In the genomic region with DNA sequence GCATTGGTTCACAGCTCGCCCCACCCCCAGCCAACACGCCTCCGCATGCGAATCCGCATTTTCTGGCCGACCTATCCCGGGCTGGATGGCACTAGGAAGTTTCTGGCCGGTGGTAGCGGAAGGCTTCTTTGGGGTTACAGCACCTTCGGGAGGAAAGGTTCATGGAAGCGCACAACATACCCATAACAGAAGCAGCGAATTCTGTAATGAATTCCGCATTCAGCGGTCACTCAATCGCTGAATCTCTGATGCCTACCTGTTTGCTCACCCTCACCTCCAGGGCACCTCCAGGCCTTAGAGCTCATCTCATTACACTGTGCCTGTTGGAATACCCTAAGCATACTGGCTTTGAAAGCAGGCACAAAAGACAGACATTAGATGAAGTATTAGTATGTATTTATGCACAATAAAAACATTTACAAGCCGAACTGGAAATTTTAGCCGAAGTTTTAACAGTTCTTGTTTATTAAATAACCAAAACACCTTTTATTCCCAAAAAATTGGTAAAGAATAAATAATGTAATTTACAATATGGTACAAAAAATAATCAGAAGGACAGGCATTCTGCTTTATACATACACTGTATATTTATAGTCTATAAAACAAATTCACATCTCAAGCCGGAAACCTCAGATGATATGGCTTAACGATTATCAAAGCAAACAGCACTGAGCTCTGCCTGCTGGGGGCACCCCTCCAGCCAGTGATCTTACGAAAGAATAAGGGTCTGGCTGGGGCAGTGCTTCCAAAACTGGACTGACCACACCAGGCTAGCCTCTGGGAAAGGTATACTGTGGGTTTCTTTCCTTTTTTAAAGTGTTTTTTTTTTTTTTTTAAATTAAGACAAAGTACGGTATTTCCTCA, we compare ENCODE assay signal across 8 mouse cellular contexts. TPM values are rescaled to one million over a fixed set of nuclear protein-coding genes. Genes with fewer than 3 reads are reported as not detected.
DNase-seq lines count a peak whose midpoint lies in the region; ATAC-seq and TF ChIP-seq lines count a peak whose summit lies in the region.

No protein-coding gene starts in this region.

- 18% methylated on average over 21 of the region's 21 CpGs for WGBS in neural tube, embryonic 11.5 days
- WGBS in embryonic facial prominence, embryonic 12.5 days = 16% methylated on average over 21 of the region's 21 CpGs
- WGBS in intestine, postnatal 0 days = 11% methylated on average over 21 of the region's 21 CpGs
- WGBS in neural tube, embryonic 12.5 days = 17% methylated on average over 21 of the region's 21 CpGs

- H3K27me3 ChIP-seq in neural tube, embryonic 11.5 days (ENCODE audit: control insufficient read depth, insufficient read depth, low read length) = no peaks in the 10 kb centered on the region
- no peaks in the 10 kb centered on the region for H3K27me3 ChIP-seq in embryonic facial prominence, embryonic 12.5 days
- H3K27me3 ChIP-seq in intestine, postnatal 0 days (replicated peaks; ENCODE audit: control insufficient read depth, insufficient read depth, low read length) = no peaks in the 10 kb centered on the region
- H3K27me3 ChIP-seq in neural tube, embryonic 12.5 days (replicated peaks) = no peaks in the 10 kb centered on the region

- peak; percentile 51 for ATAC-seq in neural tube, embryonic 11.5 days (ENCODE audit: insufficient read depth, low FRiP score, low TSS enrichment)
- ATAC-seq in embryonic facial prominence, embryonic 12.5 days (ENCODE audit: insufficient number of reproducible peaks, insufficient read depth, low FRiP score, low TSS enrichment) = 0 out of 2 replicates have a peak, but pooled peaks have one; percentile 18
- ATAC-seq in intestine, postnatal 0 days = peak; percentile 46
- peak; percentile 26; the same call in 1 of the 2 replicates for ATAC-seq in neural tube, embryonic 12.5 days (ENCODE audit: low FRiP score, low read depth)

- peaks cover 12% of the 10 kb centered on the region for H3K4me1 ChIP-seq in neural tube, embryonic 11.5 days (ENCODE audit: control insufficient read depth, insufficient read depth, low read length)
- peaks cover 12% of the 10 kb centered on the region for H3K4me1 ChIP-seq in embryonic facial prominence, embryonic 12.5 days
- H3K4me1 ChIP-seq in intestine, postnatal 0 days (replicated peaks; ENCODE audit: control insufficient read depth, insufficient read depth, low read length) = no peaks in the 10 kb centered on the region
- peaks cover 12% of the 10 kb centered on the region for H3K4me1 ChIP-seq in neural tube, embryonic 12.5 days

- peaks cover 20% of the 10 kb centered on the region for H3K36me3 ChIP-seq in neural tube, embryonic 11.5 days (ENCODE audit: control insufficient read depth, insufficient read depth, low read length)
- H3K36me3 ChIP-seq in embryonic facial prominence, embryonic 12.5 days = peaks cover 41% of the 10 kb centered on the region
- H3K36me3 ChIP-seq in intestine, postnatal 0 days (ENCODE audit: control insufficient read depth, insufficient read depth) = peaks cover 35% of the 10 kb centered on the region
- peaks cover 41% of the 10 kb centered on the region for H3K36me3 ChIP-seq in neural tube, embryonic 12.5 days

- H3K27ac ChIP-seq in neural tube, embryonic 11.5 days (ENCODE audit: low read depth, low read length) = no peak overlapping the region
- 0 out of 2 replicates have a peak overlapping the region, but pooled peaks have one; percentile 17 for H3K27ac ChIP-seq in embryonic facial prominence, embryonic 12.5 days
- H3K27ac ChIP-seq in intestine, postnatal 0 days (ENCODE audit: low read depth, low read length) = no peak overlapping the region
- no peak overlapping the region for H3K27ac ChIP-seq in neural tube, embryonic 12.5 days

- H3K4me2 ChIP-seq in neural tube, embryonic 11.5 days (ENCODE audit: low read depth) = peak overlapping the region; percentile 49
- peak overlapping the region; percentile 73 for H3K4me2 ChIP-seq in embryonic facial prominence, embryonic 12.5 days (replicated peaks)
- H3K4me2 ChIP-seq in intestine, postnatal 0 days (replicated peaks; ENCODE audit: low read depth) = peak overlapping the region; percentile 75
- H3K4me2 ChIP-seq in neural tube, embryonic 12.5 days (replicated peaks) = peak overlapping the region; percentile 64

- no peak overlapping the region; the same call in 1 of the 2 replicates for H3K9ac ChIP-seq in neural tube, embryonic 11.5 days (ENCODE audit: low read length)
- H3K9ac ChIP-seq in embryonic facial prominence, embryonic 12.5 days = 0 out of 2 replicates have a peak overlapping the region, but pooled peaks have one; percentile 78
- no peak overlapping the region for H3K9ac ChIP-seq in intestine, postnatal 0 days (ENCODE audit: low read depth, low read length)
- H3K9ac ChIP-seq in neural tube, embryonic 12.5 days = no peak overlapping the region

- no peak for DNase-seq in neural tube, embryonic 11.5 days (ENCODE audit: low spot score)
- no peak for DNase-seq in neural tube, embryonic 10.5 days (ENCODE audit: extremely low spot score, low spot score)
- no peak for DNase-seq in layer of hippocampus, postnatal 14 days (ENCODE audit: low spot score in 2 of 2)
- DNase-seq in thymus, postnatal 4 days = no peak
- no peak for DNase-seq in urinary bladder, postnatal 36 days (ENCODE audit: low spot score in 2 of 2)

- no peak for TF ChIP-seq CTCF in intestine, postnatal 0 days (IDR thresholded peaks at IDR 0.05; ENCODE audit: low read depth)

- H3K4me3 ChIP-seq in neural tube, embryonic 11.5 days (ENCODE audit: low read depth, low read length) = peak overlapping the region; percentile 50
- H3K4me3 ChIP-seq in embryonic facial prominence, embryonic 12.5 days = peak overlapping the region; percentile 80
- peak overlapping the region; percentile 75 for H3K4me3 ChIP-seq in intestine, postnatal 0 days (ENCODE audit: low read depth, low read length)
- H3K4me3 ChIP-seq in neural tube, embryonic 12.5 days = peak overlapping the region; percentile 74

- no peaks in the 10 kb centered on the region for H3K9me3 ChIP-seq in neural tube, embryonic 11.5 days (ENCODE audit: control insufficient read depth, low read length)
- no peaks in the 10 kb centered on the region for H3K9me3 ChIP-seq in embryonic facial prominence, embryonic 12.5 days
- no peaks in the 10 kb centered on the region for H3K9me3 ChIP-seq in intestine, postnatal 0 days (ENCODE audit: control insufficient read depth)
- H3K9me3 ChIP-seq in neural tube, embryonic 12.5 days = no peaks in the 10 kb centered on the region

RNA-seq across cellular contexts. Expression of gene Jpt2, which starts 0.6 kb away (rescaled TPM):
- 203 and 204 TPM in 2 replicates for polyA plus RNA-seq in neural tube, embryonic 11.5 days (2014; fragmentation: Nextera tagmentation; extraction: Ambion mirVana)
- polyA plus RNA-seq in embryonic facial prominence, embryonic 12.5 days (2016; fragmentation: Nextera tagmentation; extraction: Ambion mirVana) = 270 and 277 TPM in 2 replicates
- 35.7 and 36.0 TPM in 2 replicates for polyA plus RNA-seq in intestine, postnatal 0 days (2015; fragmentation: Nextera tagmentation; extraction: Ambion mirVana)
- polyA plus RNA-seq in neural tube, embryonic 12.5 days (2016; fragmentation: Nextera tagmentation; extraction: Ambion mirVana) = 183 TPM in 2 replicates
- total RNA-seq in layer of hippocampus, postnatal 14 days (2021) = 10 to 100 TPM; 11.2 TPM

RNA-seq across cellular contexts. Expression of gene Mapk8ip3, which starts 24.3 kb away (rescaled TPM):
- polyA plus RNA-seq in neural tube, embryonic 11.5 days (2014; fragmentation: Nextera tagmentation; extraction: Ambion mirVana) = 47.8 and 57.5 TPM in 2 replicates
- 55.8 and 59.5 TPM in 2 replicates for polyA plus RNA-seq in embryonic facial prominence, embryonic 12.5 days (2016; fragmentation: Nextera tagmentation; extraction: Ambion mirVana)
- polyA plus RNA-seq in intestine, postnatal 0 days (2015; fragmentation: Nextera tagmentation; extraction: Ambion mirVana) = 5.3 and 6.6 TPM in 2 replicates
- polyA plus RNA-seq in neural tube, embryonic 12.5 days (2016; fragmentation: Nextera tagmentation; extraction: Ambion mirVana) = 78.9 and 82.1 TPM in 2 replicates
- total RNA-seq in layer of hippocampus, postnatal 14 days (2021) = 100 to 1,000 TPM; 312 to 326 TPM

RNA-seq across cellular contexts. Expression of gene Cramp1l, which starts 54.5 kb away (rescaled TPM):
- polyA plus RNA-seq in neural tube, embryonic 11.5 days (2014; fragmentation: Nextera tagmentation; extraction: Ambion mirVana) = 11.9 and 12.6 TPM in 2 replicates
- 10.5 and 12.0 TPM in 2 replicates for polyA plus RNA-seq in embryonic facial prominence, embryonic 12.5 days (2016; fragmentation: Nextera tagmentation; extraction: Ambion mirVana)
- 2.5 and 2.7 TPM in 2 replicates for polyA plus RNA-seq in intestine, postnatal 0 days (2015; fragmentation: Nextera tagmentation; extraction: Ambion mirVana)
- polyA plus RNA-seq in neural tube, embryonic 12.5 days (2016; fragmentation: Nextera tagmentation; extraction: Ambion mirVana) = 12.0 and 13.1 TPM in 2 replicates
- total RNA-seq in layer of hippocampus, postnatal 14 days (2021) = 10 to 100 TPM; 24.0 to 28.5 TPM

RNA-seq across cellular contexts. Expression of gene Ift140, which starts 54.8 kb away (rescaled TPM):
- 21.9 and 25.8 TPM in 2 replicates for polyA plus RNA-seq in neural tube, embryonic 11.5 days (2014; fragmentation: Nextera tagmentation; extraction: Ambion mirVana)
- polyA plus RNA-seq in embryonic facial prominence, embryonic 12.5 days (2016; fragmentation: Nextera tagmentation; extraction: Ambion mirVana) = 29.0 and 29.8 TPM in 2 replicates
- polyA plus RNA-seq in intestine, postnatal 0 days (2015; fragmentation: Nextera tagmentation; extraction: Ambion mirVana) = 2.9 and 3.6 TPM in 2 replicates
- polyA plus RNA-seq in neural tube, embryonic 12.5 days (2016; fragmentation: Nextera tagmentation; extraction: Ambion mirVana) = 23.0 and 29.4 TPM in 2 replicates
- 10 to 100 TPM; 25.4 to 31.9 TPM for total RNA-seq in layer of hippocampus, postnatal 14 days (2021)
